Mouse (Mus musculus) WW6 (cell line): Measurements from ENCODE around the gene Calm2.

Experiments
- DNase-seq: peaks from one replicate; pipeline ENCODE4 v3.0.0-alpha.2; 2013; ENCODE audit warnings: low read depth, low spot score

The Calm2 gene

DNA sequence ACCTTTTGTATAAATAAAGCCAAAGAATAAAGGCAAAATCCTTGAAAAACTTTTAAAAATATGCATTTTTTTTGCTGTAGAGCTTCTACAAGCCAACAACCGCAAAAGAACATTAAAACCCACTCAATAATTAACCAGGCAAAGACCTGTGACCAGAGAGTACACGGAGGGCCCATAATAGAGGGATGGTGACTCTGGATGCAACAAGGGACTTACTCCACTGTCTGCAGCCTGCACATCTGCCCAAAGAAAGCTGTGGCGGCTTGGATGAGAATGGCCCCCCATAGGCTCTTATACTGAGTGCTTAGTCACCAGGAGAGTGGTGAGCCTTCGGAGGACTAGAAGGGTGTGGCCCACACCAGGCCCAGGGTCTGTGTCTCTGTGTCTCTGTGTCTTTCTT lies 43.3 kb downstream of the Calm2 start:
- DNase-seq: no peak

DNA sequence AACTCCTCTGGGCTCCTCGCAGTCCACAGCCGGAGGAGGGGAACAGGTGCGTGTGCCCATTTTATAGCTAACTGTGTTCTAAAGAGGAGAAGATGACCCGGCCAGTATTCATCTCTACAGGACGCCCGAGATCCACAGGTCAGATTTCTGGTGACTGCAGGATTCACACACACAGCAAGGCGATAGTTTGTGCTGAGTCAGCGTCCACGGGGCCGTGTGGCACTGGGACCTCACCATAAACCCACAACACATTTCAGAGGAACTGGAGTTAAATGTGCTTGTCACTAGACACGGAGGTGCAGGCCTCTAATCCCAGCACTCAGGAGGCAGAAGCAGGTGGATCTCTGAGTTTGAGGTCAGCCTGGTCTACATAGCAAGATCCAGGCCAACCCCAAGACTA lies 44.3 kb downstream of the Calm2 start:
- DNase-seq: no peak

DNA sequence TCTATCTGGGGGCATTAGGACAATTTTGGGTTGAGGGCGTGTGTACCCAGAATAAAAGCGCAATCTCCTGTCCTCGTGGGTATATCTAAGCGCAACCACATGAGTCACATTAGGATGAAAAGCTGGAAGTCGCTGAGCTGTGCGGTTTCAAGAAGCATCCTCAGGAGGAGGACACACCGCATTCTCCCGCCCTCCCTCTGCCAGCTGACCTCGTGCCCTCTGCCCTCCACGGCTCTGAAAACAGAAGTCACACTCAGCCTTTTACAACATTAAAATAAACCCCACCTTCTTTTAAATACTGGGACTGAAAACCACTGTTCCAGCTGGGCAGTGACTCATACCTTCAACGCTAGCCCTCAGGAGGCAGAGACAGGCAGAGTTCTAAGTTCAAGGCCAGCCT lies 49.6 kb downstream of the Calm2 start:
- no peak for DNase-seq

- DNase-seq: no peak
Observed at GRCm38 (mm10) chr17:87391242-87391641, 55.5 kb downstream of the Calm2 start.

DNA sequence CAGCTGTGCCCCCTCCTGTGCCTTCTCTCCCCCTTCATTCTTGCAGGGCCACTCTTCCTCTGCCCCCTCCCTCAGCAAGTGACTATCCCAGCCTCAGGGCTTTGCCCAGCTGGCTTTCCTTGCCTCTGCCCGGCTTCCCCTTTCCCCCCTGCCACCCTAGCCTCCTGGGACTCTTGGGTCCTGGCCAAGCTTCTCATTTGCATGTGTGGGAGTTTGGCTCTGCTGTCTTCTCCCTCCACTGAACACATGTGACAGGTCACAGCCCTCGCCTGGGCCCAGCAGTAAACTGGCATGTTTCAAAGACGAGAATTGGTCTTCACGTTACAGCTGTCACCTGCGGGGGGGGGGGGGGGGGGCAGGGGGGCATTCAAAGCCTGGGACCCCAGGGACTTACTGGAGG lies 59.7 kb downstream of the Calm2 start:
- DNase-seq: no peak

DNA sequence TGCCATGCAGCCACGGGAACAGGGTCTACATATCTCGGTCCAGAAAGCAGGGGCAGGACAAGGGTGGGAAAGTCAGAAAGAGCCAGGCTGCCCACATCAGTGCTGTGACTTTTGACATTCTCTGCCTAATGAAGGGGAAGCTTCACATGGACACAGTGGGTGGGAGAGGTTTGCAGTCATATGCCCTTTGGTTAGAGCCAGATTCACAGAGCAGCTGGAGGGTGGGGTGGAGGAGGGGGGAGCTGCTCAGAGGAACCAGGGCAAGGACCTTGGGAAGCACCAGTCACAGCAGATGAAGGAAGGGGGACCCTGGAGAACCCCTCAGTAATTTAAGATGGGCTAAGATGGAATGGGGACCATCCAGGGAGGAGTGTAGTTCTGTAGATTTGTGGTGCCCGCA lies 60.9 kb downstream of the Calm2 start:
- no peak for DNase-seq
